Mouse (Mus musculus) 3134 (cell line): ENCODE data around the gene Ccnd3.

Source experiments
- DNase-seq: peaks from one replicate; pipeline ENCODE4 v3.0.0-alpha.2; 2011; ENCODE audit warnings: low spot score; ENCODE audit not compliant: insufficient read length; ENCODE audit errors: extremely low read depth

The Ccnd3 gene

DNA sequence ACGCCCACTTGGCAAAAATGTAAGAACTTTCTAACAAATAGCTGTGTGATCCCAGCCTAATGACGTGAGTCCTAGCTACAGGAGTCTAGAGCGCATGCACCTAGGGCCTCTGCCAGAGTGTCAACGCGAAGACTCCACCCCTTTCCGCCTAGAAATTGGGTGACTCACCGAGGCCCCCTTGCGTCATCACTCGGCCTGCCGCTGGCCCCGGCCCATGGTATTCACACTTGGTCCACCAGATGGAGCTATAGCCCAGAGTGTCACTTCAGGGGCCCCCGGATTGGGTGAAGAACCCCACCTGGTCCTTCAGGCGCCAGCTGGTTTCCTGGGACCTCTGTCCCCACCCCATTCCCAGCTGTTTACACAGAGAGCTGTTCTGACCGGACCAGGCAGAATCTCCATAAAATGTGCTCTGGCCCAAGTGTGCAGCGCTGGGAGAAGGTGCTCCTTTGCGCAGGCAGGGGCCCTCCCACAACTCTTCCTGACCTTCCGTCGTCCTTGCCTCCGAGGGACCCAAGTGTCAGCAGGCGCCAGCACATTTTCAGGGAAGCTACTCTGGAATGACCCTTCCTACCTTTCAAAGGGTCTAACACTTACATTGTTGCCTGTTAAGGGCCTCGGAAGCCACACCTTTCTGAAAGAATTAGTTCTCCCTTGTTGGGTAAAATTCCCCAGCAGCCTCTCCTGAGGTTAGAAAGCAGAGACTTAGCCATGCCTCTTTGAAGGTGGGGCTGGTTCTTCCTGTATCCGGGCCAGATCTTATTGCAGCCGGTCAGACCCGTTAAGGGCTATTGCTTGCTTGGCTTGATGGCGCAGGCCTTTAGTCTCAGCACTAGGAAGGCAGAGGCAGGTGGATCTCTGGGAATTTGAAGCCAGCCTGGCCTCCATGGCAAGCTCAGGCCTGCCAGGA, 6.5 kb downstream of the Ccnd3 start:
- DNase-seq = peak; percentile 93

DNA sequence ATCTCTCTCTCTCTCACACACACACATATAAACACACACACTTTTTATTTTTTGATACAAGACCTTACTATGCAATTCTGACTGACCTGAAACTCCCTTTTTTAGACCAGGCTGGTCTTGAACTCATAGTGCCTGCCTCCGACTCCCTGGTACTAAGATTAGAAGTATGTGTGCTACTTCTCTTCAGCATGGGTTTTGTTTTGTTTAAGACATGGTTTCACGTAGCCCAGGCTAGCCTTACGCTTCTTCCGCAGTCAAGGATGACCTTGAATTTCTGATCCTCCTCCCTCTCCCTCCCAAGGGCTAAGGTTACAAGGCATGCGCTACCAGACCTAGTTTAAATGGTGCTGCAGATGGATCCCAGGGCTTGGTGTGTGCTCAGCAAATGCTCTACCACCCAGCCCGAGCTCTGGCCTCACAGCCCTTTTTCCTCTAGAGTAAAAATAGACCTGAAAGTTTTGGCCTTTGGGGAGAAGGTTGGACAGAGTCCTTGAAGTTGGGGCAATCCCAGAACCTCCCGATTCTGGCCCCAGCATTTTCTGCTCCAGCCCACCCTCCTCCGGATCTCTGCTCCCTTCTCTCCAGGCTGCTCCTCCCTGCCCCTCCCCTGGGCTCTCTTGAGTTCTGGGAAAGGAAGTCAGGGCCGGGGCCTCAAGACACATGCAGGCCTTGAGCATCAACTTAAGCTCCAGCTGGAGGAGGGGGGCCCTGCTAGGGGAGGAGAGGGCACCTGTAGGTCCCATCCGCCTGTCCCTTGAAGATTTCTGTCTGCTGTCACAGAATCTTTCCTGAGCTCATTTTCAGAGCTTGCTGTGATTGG, 8.3 kb downstream of the Ccnd3 start:
- no peak for DNase-seq

DNA sequence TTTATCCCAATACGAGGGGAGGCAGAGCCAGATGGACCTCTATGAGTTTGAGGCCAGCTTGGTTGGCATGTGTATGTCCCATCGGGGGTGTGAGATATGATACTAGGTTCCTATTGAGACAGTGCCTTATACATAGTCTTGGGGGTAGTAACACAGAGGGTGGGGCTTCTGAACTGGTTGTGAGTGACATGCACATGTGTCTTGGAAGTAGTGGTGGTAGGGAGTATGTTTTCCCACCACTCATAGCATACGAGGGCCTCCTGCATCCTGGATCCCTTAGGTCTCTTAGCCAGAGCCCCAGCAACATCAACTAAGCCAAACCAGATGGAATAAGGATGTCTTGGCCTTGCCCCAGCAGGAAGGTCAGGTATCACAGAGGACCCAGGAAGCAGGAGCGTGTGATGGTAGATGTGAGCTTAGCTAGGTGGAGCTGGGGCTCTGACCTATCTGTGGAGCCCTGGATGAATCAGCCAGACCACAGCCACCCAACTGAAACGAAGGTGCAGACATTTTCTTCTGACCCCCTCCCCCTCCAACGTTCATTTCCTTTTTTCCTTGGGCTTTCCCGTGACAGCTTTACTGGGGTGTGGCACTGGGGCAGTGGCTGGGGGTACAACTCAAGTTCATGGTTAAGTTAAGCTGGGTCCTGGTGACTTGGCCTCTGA, 10.5 kb downstream of the Ccnd3 start:
- no peak for DNase-seq

DNA sequence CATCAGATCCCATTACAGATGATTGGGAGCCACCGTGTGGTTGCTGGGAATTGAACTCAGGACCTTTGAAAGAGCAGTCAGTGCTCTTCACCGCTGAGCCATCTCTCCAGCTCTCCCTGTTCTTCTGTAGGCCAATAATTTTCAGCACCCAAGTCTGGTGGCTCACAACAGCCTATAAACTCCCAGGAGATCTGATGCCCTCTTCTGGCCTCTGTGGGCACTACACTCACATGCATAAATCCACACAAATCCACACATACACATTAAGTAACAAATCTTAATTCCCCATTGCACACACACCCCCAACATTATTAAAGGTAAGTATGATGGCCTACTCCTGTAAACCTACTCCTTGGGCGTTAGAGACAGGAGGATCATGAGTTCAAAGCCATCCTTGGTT, 11.4 kb downstream of the Ccnd3 start:
- no peak for DNase-seq

DNA sequence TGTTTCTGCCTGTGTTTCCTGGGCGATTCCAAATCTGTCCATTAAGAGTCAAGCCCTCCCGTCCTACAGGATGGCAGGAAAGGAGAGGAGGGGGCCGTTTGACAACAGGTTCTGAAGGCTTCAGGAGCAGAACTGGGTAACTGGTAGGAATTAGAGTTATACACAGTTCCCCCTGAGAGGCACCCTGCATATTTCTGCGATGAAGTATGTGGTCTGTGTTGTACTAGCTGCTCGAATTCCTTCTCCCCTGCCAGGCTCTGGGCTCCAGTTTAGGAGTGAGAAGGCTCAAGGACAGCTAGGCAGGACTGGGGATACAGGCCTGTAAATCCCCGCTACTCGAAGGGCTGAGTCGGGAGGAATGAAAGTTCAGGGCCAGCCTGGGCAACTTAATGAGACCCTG, 13.4 kb downstream of the Ccnd3 start:
- no peak for DNase-seq

DNA sequence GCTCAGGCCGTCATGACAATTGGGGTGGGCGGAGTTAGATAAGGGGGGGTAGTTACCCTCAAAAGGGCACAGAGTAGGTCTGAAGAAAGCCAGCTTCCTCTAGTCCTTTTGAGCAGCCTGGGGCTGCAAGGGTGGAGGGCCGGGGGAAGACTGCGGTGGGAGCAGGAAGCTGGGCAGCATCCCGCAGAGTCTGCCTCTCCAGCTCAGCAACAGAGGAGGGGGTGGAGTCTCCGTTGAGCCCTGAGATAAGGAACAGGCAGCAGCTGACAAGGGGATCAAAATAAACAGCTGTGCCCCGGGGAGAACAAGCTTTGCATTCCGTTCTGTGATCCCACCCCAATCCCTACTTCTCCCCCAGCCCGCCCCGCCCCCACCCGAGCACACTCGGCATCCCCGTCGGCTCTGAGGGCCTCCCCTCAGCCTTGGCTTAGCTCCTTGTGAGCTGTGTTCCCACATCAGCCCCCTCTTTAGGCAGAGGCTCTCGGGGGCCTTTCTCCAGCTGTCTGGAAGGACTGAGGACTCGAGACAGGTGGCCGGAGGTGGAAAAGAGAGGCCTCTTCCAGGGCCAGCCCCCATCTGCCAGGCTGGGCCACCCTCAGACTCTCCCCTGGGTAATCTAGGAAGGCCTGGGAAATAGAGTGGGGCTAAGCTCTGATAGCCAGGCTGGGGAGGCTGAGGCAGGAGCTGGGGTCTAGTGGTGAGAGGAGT, 16.9 kb downstream of the Ccnd3 start:
- no peak for DNase-seq

DNA sequence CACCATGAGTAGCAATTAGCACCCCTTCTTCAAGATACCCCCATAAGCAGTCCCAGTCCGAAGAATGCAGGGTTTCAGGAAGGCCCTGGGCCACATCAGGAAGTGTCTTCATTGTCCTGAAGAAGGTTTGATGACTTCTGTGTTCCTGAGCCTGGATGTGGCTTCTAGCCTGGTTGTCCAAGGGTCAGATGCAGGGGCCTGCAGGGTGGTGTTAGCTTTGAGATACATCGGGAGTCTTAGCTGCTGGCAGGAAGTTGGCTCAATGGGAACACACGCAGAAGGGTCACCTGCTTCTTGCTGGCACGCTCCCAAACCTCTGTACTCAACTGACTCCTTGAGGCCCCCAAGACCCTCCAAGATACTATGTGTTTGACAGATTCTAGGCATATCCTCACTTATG, 17.7 kb downstream of the Ccnd3 start:
- no peak for DNase-seq

DNA sequence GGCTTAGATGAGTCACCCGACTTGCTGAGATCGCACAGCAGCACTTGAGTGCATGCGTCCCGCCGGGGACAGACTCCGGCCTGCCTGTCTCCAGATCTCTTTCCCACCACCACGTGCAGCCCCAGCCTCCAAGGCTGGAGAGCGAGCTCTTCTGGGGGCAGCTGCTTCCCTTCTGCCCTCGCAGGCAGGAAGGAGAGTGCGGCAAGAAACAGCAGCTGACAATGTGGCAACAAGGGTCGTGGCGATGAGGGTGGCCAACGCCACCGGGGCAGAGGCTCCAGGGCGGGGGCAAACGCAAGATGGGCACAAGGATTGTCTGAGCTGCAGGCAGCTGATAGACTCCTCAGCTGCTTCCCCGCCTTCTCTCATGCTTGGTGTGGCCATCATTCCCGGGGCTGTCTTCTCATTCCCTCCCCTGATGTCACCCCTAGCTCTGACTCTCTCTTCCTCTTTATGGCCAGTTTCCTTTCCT, 18.4 kb downstream of the Ccnd3 start:
- no peak for DNase-seq

DNA sequence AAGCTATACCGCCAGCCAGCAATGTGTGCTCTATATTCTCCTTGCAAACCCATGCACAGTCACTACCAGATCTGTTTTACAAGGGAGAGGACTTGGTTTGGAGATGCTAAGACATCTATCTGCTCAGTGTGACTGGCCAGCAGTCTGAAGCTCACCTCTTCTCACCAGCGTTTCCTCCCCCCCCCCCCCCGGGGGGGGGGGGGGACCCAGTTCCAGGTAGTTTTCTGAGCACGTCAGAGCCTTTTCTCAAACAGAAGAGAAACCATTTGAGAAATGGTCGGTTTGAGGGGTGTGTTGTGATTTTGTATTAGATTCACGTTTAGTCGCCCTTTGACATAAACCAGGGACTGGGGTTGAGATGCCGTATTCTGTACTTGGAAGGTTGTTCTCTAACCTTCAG, 19.2 kb downstream of the Ccnd3 start:
- no peak for DNase-seq

DNA sequence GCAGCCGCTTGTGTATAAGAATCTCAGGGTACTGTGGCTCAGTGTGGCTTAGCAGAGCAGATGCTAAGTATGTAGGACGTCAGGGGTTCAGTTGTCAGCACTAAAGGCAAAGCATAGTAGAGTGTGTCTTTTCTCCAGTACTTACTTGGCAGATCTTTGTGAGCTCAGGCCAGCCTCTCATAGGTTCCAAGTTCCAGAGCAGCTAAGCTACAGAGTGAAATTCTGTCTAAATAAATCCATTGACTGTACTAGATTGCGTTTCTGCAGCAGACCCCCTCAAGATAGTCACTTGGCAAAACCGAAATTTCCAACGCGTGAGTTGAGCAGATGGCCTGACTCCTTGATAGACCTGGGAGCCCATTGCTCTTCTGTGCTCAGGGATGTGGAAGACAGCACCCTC, 20.1 kb downstream of the Ccnd3 start:
- DNase-seq = no peak

DNA sequence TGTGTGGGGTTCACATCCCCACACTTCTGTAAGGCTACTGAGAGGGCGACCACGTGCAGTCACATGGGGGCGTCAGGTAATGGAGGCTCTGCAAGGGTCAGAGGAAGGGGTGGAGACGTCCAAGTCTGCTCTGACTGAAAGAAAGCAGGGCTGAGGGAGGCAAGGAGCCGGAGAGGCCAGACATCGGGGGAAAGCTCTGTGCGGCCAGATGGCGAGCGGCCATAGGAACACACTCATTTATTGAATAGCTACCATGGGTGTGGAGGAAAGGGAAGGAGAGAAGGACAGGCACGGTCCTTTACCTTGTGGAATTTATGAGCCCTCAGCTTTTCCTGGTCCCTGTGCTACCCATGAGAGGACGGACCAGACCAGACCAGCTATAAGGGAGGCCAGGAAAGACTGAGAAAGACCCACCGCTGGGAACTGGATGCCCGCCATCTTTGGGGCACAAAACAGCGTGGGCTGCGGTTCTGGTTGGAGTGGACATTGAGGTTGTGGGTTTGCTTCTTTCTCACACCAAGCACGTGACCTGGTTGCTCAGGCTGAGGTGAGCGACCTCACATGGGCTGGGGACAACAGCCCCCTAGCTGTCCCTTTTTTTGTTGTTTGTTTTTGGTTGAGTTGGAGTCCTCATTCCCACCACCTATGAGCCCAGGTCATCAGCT, 22.1 kb downstream of the Ccnd3 start:
- DNase-seq = no peak

DNA sequence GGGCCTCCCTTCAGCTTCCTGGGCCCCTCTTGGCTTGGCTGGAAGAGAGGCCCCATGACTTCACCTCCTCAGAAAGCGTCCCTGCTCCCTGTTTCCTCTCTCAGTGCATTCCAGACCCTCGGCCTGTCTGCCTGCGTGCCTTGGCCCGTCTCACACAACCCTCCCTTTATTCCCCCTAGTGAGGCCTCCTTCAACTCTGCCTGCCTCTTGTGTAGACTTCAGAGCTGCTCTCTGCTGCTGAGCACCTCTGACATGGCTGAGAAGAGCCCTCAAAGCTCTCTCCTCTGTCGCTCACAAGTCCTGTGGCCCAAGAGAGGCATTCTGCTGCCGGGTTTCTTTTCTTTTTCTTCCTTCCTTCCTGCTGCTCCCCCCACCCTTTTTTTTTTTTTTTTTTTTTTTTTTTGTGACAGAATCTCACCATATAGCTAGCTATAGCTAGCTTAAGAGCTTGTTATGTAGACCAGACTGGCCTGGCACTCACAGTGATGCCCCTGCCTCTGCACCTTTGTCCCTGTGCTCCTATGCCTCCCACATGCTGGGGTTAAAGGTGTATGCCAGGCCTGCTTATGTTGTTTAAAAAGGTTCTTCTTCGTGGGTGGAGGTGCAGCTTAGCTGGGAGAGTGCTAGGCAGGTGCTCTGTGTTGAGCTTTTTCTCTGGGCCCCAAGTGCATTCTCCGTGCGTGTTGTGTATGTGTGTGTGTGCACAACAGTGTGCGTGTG, 22.9 kb downstream of the Ccnd3 start:
- DNase-seq = no peak

DNA sequence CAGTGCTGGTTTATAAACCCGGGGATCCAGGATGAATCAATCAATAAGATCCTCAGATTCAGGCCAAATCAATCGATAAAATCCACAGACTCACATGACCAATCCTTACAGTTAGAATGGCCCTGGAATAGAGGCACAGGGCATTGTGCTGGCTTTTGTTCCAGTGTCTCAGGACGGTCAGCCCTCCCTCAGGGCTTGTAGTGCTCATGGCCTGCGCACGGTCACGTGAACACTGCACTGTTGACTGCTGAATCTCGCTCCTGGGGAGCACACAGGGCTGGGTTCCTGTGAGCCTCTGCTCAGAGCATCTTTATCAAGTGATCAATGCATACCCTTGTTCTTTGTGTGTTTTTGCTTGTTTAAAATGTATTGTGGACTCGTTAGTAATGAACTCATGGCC, 24.1 kb downstream of the Ccnd3 start:
- DNase-seq = no peak

DNA sequence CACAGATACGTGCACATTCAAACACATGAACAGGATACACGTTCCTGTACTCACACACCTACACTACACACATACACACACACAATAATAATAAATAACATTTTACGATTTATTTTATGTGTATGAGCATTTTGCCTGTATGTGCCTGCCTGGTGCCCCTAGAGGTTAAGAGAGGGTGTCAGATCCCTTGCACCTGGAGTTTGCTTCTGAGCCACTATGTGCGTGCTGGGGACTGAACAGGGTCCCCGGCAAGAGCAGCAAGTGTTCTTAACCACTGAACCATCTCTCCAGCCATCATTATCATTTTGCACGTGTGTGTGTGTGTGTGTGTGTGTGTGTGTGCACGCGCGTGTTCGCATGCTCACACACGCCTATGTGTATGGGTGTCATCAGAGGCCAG, 24.7 kb downstream of the Ccnd3 start:
- no peak for DNase-seq

DNA sequence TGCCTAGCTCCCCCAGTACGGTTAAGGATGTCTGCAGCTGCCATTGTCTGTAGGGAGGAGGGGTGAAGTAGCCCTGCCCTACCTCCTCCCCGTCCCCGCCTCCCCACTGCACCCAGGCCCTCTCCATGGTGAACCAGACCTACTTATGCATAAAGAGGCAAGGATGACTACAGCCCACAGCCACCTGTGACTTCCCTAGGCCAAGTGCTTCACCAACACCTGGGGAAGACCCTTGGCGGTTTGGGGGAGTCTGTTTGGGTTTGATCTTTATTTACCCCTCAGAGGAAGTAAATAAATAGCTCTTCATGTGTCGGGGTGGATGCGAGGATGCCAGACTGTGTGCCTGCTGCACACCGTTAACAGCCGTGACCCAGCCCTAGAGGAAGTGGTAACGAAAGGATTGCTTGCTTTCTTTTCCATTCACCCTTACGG, 26.6 kb downstream of the Ccnd3 start:
- DNase-seq = no peak

DNA sequence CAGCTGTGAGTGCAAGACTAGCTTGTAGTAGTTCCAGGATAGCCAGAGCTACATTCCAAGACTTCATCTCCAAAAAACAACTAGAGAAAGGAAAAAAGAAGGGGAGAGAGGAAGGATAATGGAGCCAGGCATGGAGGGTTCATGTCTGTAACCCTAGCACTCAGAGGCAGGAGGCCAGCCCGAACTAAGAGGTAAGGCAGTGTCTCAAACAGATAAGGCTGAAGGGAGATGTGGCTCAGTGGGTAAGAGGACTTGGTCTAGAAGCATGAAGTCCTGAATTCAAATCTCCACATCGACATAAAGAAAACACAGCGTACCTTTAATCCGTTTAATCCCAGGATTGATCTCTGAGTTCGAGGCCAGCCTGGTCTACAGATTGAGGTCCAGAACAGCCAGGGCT, 27.5 kb downstream of the Ccnd3 start:
- no peak for DNase-seq

DNA sequence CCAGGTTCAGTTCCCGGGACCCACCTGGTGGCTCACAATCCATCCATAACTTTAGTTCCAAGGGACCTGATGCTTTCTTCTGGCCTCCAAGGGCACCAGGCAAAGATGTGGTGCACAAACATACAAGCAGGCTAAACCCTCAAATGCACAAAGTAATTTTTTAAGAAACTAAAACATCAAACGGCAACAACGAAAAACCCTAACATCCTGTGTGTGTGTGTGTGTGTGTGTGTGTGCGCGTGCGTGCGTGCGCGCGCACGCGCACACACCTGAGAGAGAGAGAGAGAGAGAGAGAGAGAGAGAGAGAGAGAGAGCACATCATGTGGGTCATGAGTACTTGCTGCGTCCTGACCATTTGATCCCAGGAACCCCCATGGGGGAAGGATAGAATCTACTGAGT, 28.8 kb downstream of the Ccnd3 start:
- no peak for DNase-seq

DNA sequence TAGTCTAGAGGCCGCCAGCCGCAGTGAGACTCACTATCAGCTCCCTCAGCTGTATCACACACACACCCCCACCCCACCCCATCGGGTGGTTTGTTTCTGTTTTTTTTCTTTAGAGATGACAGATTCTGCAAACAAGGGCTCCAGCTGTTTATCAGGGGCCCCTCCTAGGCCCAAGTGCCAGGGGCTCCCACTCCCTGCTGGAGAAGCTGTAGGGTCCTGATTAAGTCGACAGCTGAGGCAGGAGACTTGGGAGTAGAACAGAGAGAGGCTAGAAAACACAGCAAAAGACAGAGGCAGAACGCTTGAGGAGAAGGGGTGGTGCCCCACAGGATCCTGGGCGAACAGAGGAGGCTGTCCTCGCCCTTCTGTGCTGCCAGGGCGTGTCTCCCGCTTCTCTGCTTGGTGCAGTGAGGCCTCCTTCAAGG, 31.0 kb downstream of the Ccnd3 start:
- no peak for DNase-seq

DNA sequence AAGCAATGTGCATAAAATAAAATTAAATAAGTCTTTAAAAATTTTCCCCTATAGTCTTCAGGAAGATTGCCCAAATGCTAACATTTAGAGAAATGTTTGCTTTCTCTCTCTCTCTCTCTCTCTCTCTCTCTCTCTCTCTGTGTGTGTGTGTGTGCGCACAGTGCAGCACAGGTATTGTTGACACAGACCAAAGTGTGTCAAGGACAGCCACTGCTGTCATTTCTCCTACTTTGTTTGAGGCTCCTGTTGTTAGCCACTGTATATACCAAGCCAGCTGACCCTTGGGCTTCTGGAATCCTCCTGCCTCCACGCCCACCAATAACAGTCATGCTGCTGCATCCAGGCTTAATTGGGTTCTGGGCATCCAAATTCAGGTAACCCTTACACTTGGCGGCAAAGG, 33.2 kb downstream of the Ccnd3 start:
- DNase-seq = no peak
